Mouse (Mus musculus): Measurements from ENCODE around the gene Gm44511.

The Gm44511 gene

GRCm38 (mm10) chr6:128826132-128826531, at the start of gene Gm44511, which contains the start of gene Klrb1b:
Gene Gm44511 (minus strand): TSS chr6:128826315.
Gene Klrb1b (minus strand): TSS chr6:128826331.
- DNase-seq (ENCODE audit: low spot score) = no peak

GRCm38 (mm10) chr6:128871910-128872610, 45.9 kb upstream of the Gm44511 start:
- no peak for DNase-seq (ENCODE audit: low spot score)

GRCm38 (mm10) chr6:128868861-128869260, 42.7 kb upstream of the Gm44511 start:
- no peak for DNase-seq (ENCODE audit: low spot score)

- DNase-seq (ENCODE audit: low spot score) = no peak
Measured at GRCm38 (mm10) chr6:128857976-128858375, 31.9 kb upstream of the Gm44511 start.

- no peak for DNase-seq (ENCODE audit: low spot score)
Measured at GRCm38 (mm10) chr6:128856250-128856649, 30.1 kb upstream of the Gm44511 start.

GRCm38 (mm10) chr6:128855477-128855876, 29.4 kb upstream of the Gm44511 start:
- no peak for DNase-seq (ENCODE audit: low spot score)

- DNase-seq (ENCODE audit: low spot score) = no peak
Measured at GRCm38 (mm10) chr6:128854895-128855294, 28.8 kb upstream of the Gm44511 start.

- peak; percentile 62 for DNase-seq (ENCODE audit: low spot score)
Measured at GRCm38 (mm10) chr6:128854024-128854820, 28.1 kb upstream of the Gm44511 start.

GRCm38 (mm10) chr6:128852766-128853165, 26.7 kb upstream of the Gm44511 start:
- no peak for DNase-seq (ENCODE audit: low spot score)

GRCm38 (mm10) chr6:128851151-128851550, 25.0 kb upstream of the Gm44511 start:
- no peak for DNase-seq (ENCODE audit: low spot score)

- no peak for DNase-seq (ENCODE audit: low spot score)
Measured at GRCm38 (mm10) chr6:128850671-128851070, 24.6 kb upstream of the Gm44511 start.

GRCm38 (mm10) chr6:128849902-128850301, 23.8 kb upstream of the Gm44511 start:
- no peak for DNase-seq (ENCODE audit: low spot score)

GRCm38 (mm10) chr6:128847401-128847800, 21.3 kb upstream of the Gm44511 start:
- no peak for DNase-seq (ENCODE audit: low spot score)

GRCm38 (mm10) chr6:128845998-128846542, 20.0 kb upstream of the Gm44511 start:
- DNase-seq (ENCODE audit: low spot score) = no peak

GRCm38 (mm10) chr6:128845319-128845979, 19.3 kb upstream of the Gm44511 start:
- DNase-seq (ENCODE audit: low spot score) = peak; percentile 88

- DNase-seq (ENCODE audit: low spot score) = no peak
Measured at GRCm38 (mm10) chr6:128844586-128845080, 18.5 kb upstream of the Gm44511 start.

- no peak for DNase-seq (ENCODE audit: low spot score)
Measured at GRCm38 (mm10) chr6:128844131-128844530, 18.0 kb upstream of the Gm44511 start.

GRCm38 (mm10) chr6:128843479-128843992, 17.4 kb upstream of the Gm44511 start:
- DNase-seq (ENCODE audit: low spot score) = peak; percentile 49

- DNase-seq (ENCODE audit: low spot score) = peak; percentile 93
Measured at GRCm38 (mm10) chr6:128842945-128843478, 16.9 kb upstream of the Gm44511 start.

GRCm38 (mm10) chr6:128842356-128842944, 16.3 kb upstream of the Gm44511 start:
- no peak for DNase-seq (ENCODE audit: low spot score)
